Mouse (Mus musculus): ENCODE results near the gene Olfr1346. TPM values are rescaled to one million over a fixed set of nuclear protein-coding genes. Genes with fewer than 3 reads are reported as not detected.

The Olfr1346 gene
- total and polyA plus RNA-seq, 2 experiments from 2014 or later: not detected

DNA sequence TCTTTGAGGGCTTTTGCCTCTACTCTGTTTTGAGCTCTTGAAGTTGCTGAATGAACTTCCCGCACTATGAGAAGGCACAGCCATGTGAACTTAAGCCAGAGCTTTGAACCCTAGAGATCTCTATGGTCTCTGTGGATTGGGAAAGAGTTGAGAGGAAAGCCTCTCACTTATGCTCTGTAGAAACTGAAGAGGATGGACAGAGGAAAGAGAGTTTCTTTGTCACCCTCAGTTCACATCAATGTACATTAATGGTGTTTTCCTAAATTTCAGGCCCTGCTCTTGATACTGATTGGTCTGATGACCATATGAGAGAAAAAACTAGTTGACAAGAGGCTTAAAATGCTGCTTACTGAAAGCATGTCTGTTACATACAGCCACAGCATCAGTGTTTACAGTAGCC is 41.7 kb downstream of the Olfr1346 start, which contains the start of gene Olfr1348:
Gene Olfr1348, minus strand, starts transcription at position 101 of the 400 bp plus-strand sequence.
- no peak for DNase-seq (ENCODE audit: low spot score)
- no peaks in the 10 kb centered on the region for H3K4me1 ChIP-seq (ENCODE audit: control insufficient read depth, insufficient read depth)
- H3K9me3 ChIP-seq (replicated peaks; ENCODE audit: control insufficient read depth, low read length): peaks cover 11% of the 10 kb centered on the region; the same call in 1 of the 2 replicates
- H3K27me3 ChIP-seq (ENCODE audit: control insufficient read depth, insufficient read depth, low read length): no peaks in the 10 kb centered on the region
- ATAC-seq (ENCODE audit: insufficient read depth, low read depth): no peak
- 100% methylated on average over 1 of the region's 1 CpGs for WGBS
- TF ChIP-seq CTCF (IDR thresholded peaks at IDR 0.05; ENCODE audit: low read depth) (no peak), EP300 (IDR thresholded peaks at IDR 0.05; ENCODE audit: low read depth) (no peak)
- no peak within 1 kb of the TSS for H3K4me3 ChIP-seq (ENCODE audit: low read depth, low read length)
- no peaks in the 10 kb centered on the region for H3K36me3 ChIP-seq (replicated peaks; ENCODE audit: control insufficient read depth, insufficient read depth, low read length)
- H3K9ac ChIP-seq (replicated peaks; ENCODE audit: low read depth, low read length): no peak within 1 kb of the TSS
- H3K4me2 ChIP-seq (ENCODE audit: low read depth, low read length): no peak within 1 kb of the TSS
- H3K27ac ChIP-seq (ENCODE audit: low read depth): no peak within 1 kb of the TSS

DNA sequence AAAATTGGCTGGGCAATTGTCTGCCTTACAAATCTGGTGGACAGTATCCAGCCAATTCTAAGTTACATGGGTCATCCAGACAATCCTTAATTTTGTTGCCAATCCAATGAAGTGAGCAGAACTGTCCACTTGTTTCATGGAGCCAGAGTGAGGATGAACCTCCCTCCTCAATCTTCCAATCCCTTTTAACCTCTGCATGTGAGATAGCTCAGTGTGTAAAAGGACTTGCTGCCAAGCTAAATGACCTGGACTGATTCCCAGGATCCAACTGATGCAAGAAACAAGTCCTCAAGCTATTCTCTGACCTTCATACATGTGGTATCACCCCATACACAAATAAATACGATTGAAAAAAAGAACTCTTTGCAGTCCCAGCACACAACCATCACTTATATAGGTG is 54.8 kb downstream of the Olfr1346 start:
- peaks cover 16% of the 10 kb centered on the region; the same call in 1 of the 2 replicates for H3K9me3 ChIP-seq (replicated peaks; ENCODE audit: control insufficient read depth, low read length)
- H3K27ac ChIP-seq (ENCODE audit: low read depth): no peak overlapping the region
- H3K4me2 ChIP-seq (ENCODE audit: low read depth, low read length): no peak overlapping the region
- ATAC-seq (ENCODE audit: insufficient read depth, low read depth): no peak
- 6% methylated on average over 1 of the region's 1 CpGs for WGBS
- H3K4me1 ChIP-seq (ENCODE audit: control insufficient read depth, insufficient read depth): no peaks in the 10 kb centered on the region
- H3K4me3 ChIP-seq (ENCODE audit: low read depth, low read length): no peak overlapping the region
- no peaks in the 10 kb centered on the region for H3K27me3 ChIP-seq (ENCODE audit: control insufficient read depth, insufficient read depth, low read length)
- no peak overlapping the region for H3K9ac ChIP-seq (replicated peaks; ENCODE audit: low read depth, low read length)
- H3K36me3 ChIP-seq (replicated peaks; ENCODE audit: control insufficient read depth, insufficient read depth, low read length): no peaks in the 10 kb centered on the region
- no peak for DNase-seq (ENCODE audit: low spot score)
- TF ChIP-seq EP300 (IDR thresholded peaks at IDR 0.05; ENCODE audit: low read depth): no peak
- no peak for TF ChIP-seq CTCF (IDR thresholded peaks at IDR 0.05; ENCODE audit: low read depth)

DNA sequence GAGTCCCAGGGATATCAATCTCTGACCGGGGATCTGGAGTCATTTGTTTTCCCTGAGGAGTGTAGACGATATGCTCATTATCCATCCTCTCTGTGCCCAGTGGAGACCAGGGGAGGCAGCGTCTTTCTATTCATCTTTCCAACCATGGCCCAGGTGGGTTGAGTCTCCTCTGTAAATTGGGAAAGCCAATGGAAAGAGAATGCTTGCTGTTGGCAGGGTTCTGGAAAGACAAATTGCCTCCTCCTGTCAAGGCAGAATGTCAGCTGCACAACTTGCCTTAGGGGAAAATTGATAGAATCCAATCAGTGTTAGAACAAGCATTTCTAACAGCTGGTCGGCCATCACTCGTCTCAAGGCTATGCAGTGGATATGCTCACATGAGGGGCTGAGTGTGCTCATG is 55.9 kb downstream of the Olfr1346 start, which contains the start of gene Olfr1349:
Gene Olfr1349, minus strand, starts transcription at position 101 of the 400 bp plus-strand sequence.
- no peaks in the 10 kb centered on the region for H3K4me1 ChIP-seq (ENCODE audit: control insufficient read depth, insufficient read depth)
- no peaks in the 10 kb centered on the region for H3K36me3 ChIP-seq (replicated peaks; ENCODE audit: control insufficient read depth, insufficient read depth, low read length)
- 61% methylated on average over 5 of the region's 5 CpGs for WGBS
- H3K4me2 ChIP-seq (ENCODE audit: low read depth, low read length): no peak within 1 kb of the TSS
- no peaks in the 10 kb centered on the region for H3K27me3 ChIP-seq (ENCODE audit: control insufficient read depth, insufficient read depth, low read length)
- H3K4me3 ChIP-seq (ENCODE audit: low read depth, low read length): no peak within 1 kb of the TSS
- H3K9me3 ChIP-seq (replicated peaks; ENCODE audit: control insufficient read depth, low read length): peaks cover 16% of the 10 kb centered on the region; the same call in 1 of the 2 replicates
- ATAC-seq (ENCODE audit: insufficient read depth, low read depth) (no peak), DNase-seq (ENCODE audit: low spot score) (no peak)
- H3K9ac ChIP-seq (replicated peaks; ENCODE audit: low read depth, low read length): no peak within 1 kb of the TSS
- TF ChIP-seq CTCF (IDR thresholded peaks at IDR 0.05; ENCODE audit: low read depth) (no peak), EP300 (IDR thresholded peaks at IDR 0.05; ENCODE audit: low read depth) (no peak)
- H3K27ac ChIP-seq (ENCODE audit: low read depth): no peak within 1 kb of the TSS

DNA sequence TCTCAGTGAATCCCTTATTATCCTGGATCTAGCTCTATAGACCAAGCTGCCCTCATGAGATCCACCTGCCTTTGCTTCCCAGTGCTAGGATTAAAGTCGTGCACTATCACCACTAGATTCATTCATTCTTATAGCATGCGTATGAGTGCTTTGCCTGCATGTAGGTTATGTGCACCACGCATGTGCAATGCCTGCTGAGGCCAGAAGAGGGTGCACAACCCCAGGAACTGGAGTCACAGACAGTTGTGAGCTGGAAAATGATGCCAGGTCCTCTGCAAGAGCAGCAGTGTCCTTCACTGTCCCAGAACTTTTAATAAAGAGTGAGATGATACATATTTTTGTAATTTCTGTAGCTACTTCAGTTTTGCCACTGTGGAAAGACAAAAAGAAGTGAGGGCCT is 58.1 kb downstream of the Olfr1346 start:
- Histone ChIP-seq H3K36me3 (replicated peaks; ENCODE audit: control insufficient read depth, insufficient read depth, low read length) (no peaks in the 10 kb centered on the region), H3K9me3 (replicated peaks; ENCODE audit: control insufficient read depth, low read length) (peaks cover 16% of the 10 kb centered on the region; the same call in 1 of the 2 replicates), H3K27ac (ENCODE audit: low read depth) (no peak overlapping the region), H3K27me3 (ENCODE audit: control insufficient read depth, insufficient read depth, low read length) (no peaks in the 10 kb centered on the region), H3K9ac (replicated peaks; ENCODE audit: low read depth, low read length) (no peak overlapping the region), H3K4me2 (ENCODE audit: low read depth, low read length) (no peak overlapping the region), H3K4me1 (ENCODE audit: control insufficient read depth, insufficient read depth) (no peaks in the 10 kb centered on the region), H3K4me3 (ENCODE audit: low read depth, low read length) (no peak overlapping the region)
- 51% methylated on average over 3 of the region's 3 CpGs for WGBS
- no peak for DNase-seq (ENCODE audit: low spot score)
- ATAC-seq (ENCODE audit: insufficient read depth, low read depth): no peak
- TF ChIP-seq CTCF (IDR thresholded peaks at IDR 0.05; ENCODE audit: low read depth) (no peak), EP300 (IDR thresholded peaks at IDR 0.05; ENCODE audit: low read depth) (no peak)

DNA sequence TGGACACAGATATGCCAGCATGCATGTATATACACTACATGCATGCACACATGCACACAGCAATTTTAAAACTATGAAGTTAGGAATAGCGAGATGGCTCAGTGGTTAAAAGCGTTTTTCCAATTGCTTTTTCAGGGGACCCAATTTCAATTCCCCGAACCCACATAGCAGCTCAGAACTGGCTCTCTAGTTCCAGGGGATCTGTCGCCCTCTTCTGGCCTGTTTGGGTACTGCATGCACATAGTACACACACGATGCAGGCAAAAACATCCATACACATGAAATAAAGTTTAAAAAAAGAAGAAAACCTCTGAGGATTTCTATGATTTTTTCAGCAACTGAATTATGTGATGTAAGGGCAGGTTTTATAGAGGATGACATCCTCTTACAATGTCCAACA is 59.2 kb downstream of the Olfr1346 start:
- ATAC-seq (ENCODE audit: insufficient read depth, low read depth): no peak
- Histone ChIP-seq H3K9me3 (replicated peaks; ENCODE audit: control insufficient read depth, low read length) (peaks cover 16% of the 10 kb centered on the region; the same call in 1 of the 2 replicates), H3K36me3 (replicated peaks; ENCODE audit: control insufficient read depth, insufficient read depth, low read length) (no peaks in the 10 kb centered on the region), H3K9ac (replicated peaks; ENCODE audit: low read depth, low read length) (no peak overlapping the region), H3K4me2 (ENCODE audit: low read depth, low read length) (no peak overlapping the region), H3K4me3 (ENCODE audit: low read depth, low read length) (no peak overlapping the region), H3K4me1 (ENCODE audit: control insufficient read depth, insufficient read depth) (no peaks in the 10 kb centered on the region), H3K27ac (ENCODE audit: low read depth) (no peak overlapping the region), H3K27me3 (ENCODE audit: control insufficient read depth, insufficient read depth, low read length) (no peaks in the 10 kb centered on the region)
- 56% methylated on average over 5 of the region's 5 CpGs for WGBS
- TF ChIP-seq CTCF (IDR thresholded peaks at IDR 0.05; ENCODE audit: low read depth): peak; percentile 14; the same call in 1 of the 2 replicates
- no peak for TF ChIP-seq EP300 (IDR thresholded peaks at IDR 0.05; ENCODE audit: low read depth)
- no peak for DNase-seq (ENCODE audit: low spot score)

Other genes starting within 250 kb of the Olfr1346 start
- not detected in 2 replicates for gene Zscan5b, start 244.8 kb upstream of the Olfr1346 start, total RNA-seq (2014; rRNA removed; ENCODE audit: low replicate concordance)
- not detected in 2 replicates for gene Zscan5b, start 244.8 kb upstream of the Olfr1346 start, polyA plus RNA-seq (2015; fragmentation: Nextera tagmentation; extraction: Ambion mirVana)
- not detected in 2 replicates for gene Epp13, start 214.4 kb upstream of the Olfr1346 start, total RNA-seq (2014; rRNA removed; ENCODE audit: low replicate concordance)
- gene Epp13, start 214.4 kb upstream of the Olfr1346 start, polyA plus RNA-seq (2015; fragmentation: Nextera tagmentation; extraction: Ambion mirVana): not detected in 2 replicates
- gene Zfp667, start 180.5 kb upstream of the Olfr1346 start, total RNA-seq (2014; rRNA removed; ENCODE audit: low replicate concordance): 0.95 and 2.7 TPM in 2 replicates
- 3.3 and 4.7 TPM in 2 replicates for gene Zfp667, start 180.5 kb upstream of the Olfr1346 start, polyA plus RNA-seq (2015; fragmentation: Nextera tagmentation; extraction: Ambion mirVana)
- gene Zfp583, start 135.8 kb upstream of the Olfr1346 start, total RNA-seq (2014; rRNA removed; ENCODE audit: low replicate concordance): 3.1 TPM in 1 of 2 replicates, not detected in the other
- 2.6 and 3.1 TPM in 2 replicates for gene Zfp583, start 135.8 kb upstream of the Olfr1346 start, polyA plus RNA-seq (2015; fragmentation: Nextera tagmentation; extraction: Ambion mirVana)
- not detected in 2 replicates for gene Gm3854, start 123.3 kb upstream of the Olfr1346 start, total RNA-seq (2014; rRNA removed; ENCODE audit: low replicate concordance)
- 0.44 and 0.51 TPM in 2 replicates for gene Gm3854, start 123.3 kb upstream of the Olfr1346 start, polyA plus RNA-seq (2015; fragmentation: Nextera tagmentation; extraction: Ambion mirVana)
- 0.11 TPM in 1 of 2 replicates, not detected in the other for gene Zfp78, start 103.8 kb upstream of the Olfr1346 start, total RNA-seq (2014; rRNA removed; ENCODE audit: low replicate concordance)
- gene Zfp78, start 103.8 kb upstream of the Olfr1346 start, polyA plus RNA-seq (2015; fragmentation: Nextera tagmentation; extraction: Ambion mirVana): 0.94 and 1.3 TPM in 2 replicates
- gene Zfp28, start 83.8 kb upstream of the Olfr1346 start, total RNA-seq (2014; rRNA removed; ENCODE audit: low replicate concordance): 2.5 and 5.3 TPM in 2 replicates
- gene Zfp28, start 83.8 kb upstream of the Olfr1346 start, polyA plus RNA-seq (2015; fragmentation: Nextera tagmentation; extraction: Ambion mirVana): 6.9 and 8.0 TPM in 2 replicates
- gene Smim17, start 68.4 kb upstream of the Olfr1346 start, total RNA-seq (2014; rRNA removed; ENCODE audit: low replicate concordance): not detected in 2 replicates
- gene Smim17, start 68.4 kb upstream of the Olfr1346 start, polyA plus RNA-seq (2015; fragmentation: Nextera tagmentation; extraction: Ambion mirVana): 0.12 and 0.21 TPM in 2 replicates
- not detected in 2 replicates for gene Gm20715, start 56.8 kb upstream of the Olfr1346 start, total RNA-seq (2014; rRNA removed; ENCODE audit: low replicate concordance)
- gene Gm20715, start 56.8 kb upstream of the Olfr1346 start, polyA plus RNA-seq (2015; fragmentation: Nextera tagmentation; extraction: Ambion mirVana): not detected in 2 replicates
- not detected in 2 replicates for gene Olfr1344, start 28.4 kb upstream of the Olfr1346 start, total RNA-seq (2014; rRNA removed; ENCODE audit: low replicate concordance)
- gene Olfr1344, start 28.4 kb upstream of the Olfr1346 start, polyA plus RNA-seq (2015; fragmentation: Nextera tagmentation; extraction: Ambion mirVana): not detected in 2 replicates
- not detected in 2 replicates for gene Olfr1336, start 10.9 kb upstream of the Olfr1346 start, total RNA-seq (2014; rRNA removed; ENCODE audit: low replicate concordance)
- gene Olfr1336, start 10.9 kb upstream of the Olfr1346 start, polyA plus RNA-seq (2015; fragmentation: Nextera tagmentation; extraction: Ambion mirVana): not detected in 2 replicates
- not detected in 2 replicates for gene Olfr5, start 19.8 kb downstream of the Olfr1346 start, total RNA-seq (2014; rRNA removed; ENCODE audit: low replicate concordance)
- not detected in 2 replicates for gene Olfr5, start 19.8 kb downstream of the Olfr1346 start, polyA plus RNA-seq (2015; fragmentation: Nextera tagmentation; extraction: Ambion mirVana)
- not detected in 2 replicates for gene Olfr1347, start 32.7 kb downstream of the Olfr1346 start, total RNA-seq (2014; rRNA removed; ENCODE audit: low replicate concordance)
- gene Olfr1347, start 32.7 kb downstream of the Olfr1346 start, polyA plus RNA-seq (2015; fragmentation: Nextera tagmentation; extraction: Ambion mirVana): not detected in 2 replicates
- gene Olfr1348, start 41.6 kb downstream of the Olfr1346 start, total RNA-seq (2014; rRNA removed; ENCODE audit: low replicate concordance): not detected in 2 replicates
- not detected in 2 replicates for gene Olfr1348, start 41.6 kb downstream of the Olfr1346 start, polyA plus RNA-seq (2015; fragmentation: Nextera tagmentation; extraction: Ambion mirVana)
- gene Olfr1349, start 55.8 kb downstream of the Olfr1346 start, total RNA-seq (2014; rRNA removed; ENCODE audit: low replicate concordance): not detected in 2 replicates
- gene Olfr1349, start 55.8 kb downstream of the Olfr1346 start, polyA plus RNA-seq (2015; fragmentation: Nextera tagmentation; extraction: Ambion mirVana): not detected in 2 replicates
- gene Olfr1350, start 97.7 kb downstream of the Olfr1346 start, total RNA-seq (2014; rRNA removed; ENCODE audit: low replicate concordance): not detected in 2 replicates
- not detected in 2 replicates for gene Olfr1350, start 97.7 kb downstream of the Olfr1346 start, polyA plus RNA-seq (2015; fragmentation: Nextera tagmentation; extraction: Ambion mirVana)
- 5.6 and 10.7 TPM in 2 replicates for gene Zim1, start 229.3 kb downstream of the Olfr1346 start, total RNA-seq (2014; rRNA removed; ENCODE audit: low replicate concordance)
- gene Zim1, start 229.3 kb downstream of the Olfr1346 start, polyA plus RNA-seq (2015; fragmentation: Nextera tagmentation; extraction: Ambion mirVana): 1.3 and 1.6 TPM in 2 replicates